Mouse (Mus musculus): ENCODE results near the gene Cstf3. TPM values are rescaled to one million over a fixed set of nuclear protein-coding genes. Genes with fewer than 3 reads are reported as not detected.

The Cstf3 gene
- 29.2 and 36.8 TPM in 2 replicates for polyA plus RNA-seq (2021; fragmentation: Nextera tagmentation)
- long read RNA-seq, experiment 1, transcript Cstf3-206 (2 exons, 644 nt), result minor isoform, 8 of 118 reads
- long read RNA-seq, experiment 1, transcript Cstf3-202 (3 exons, 2,589 nt), result minor isoform, 19 of 118 reads
- long read RNA-seq, experiment 1, transcript Cstf3-201 (21 exons, 2,817 nt), result major isoform, 73 of 118 reads
- long read RNA-seq, experiment 1, partial matches to known transcripts, result 5 of 118 reads
- long read RNA-seq, experiment 1, other reads (novel, unspliced or antisense), result 13 of 118 reads
- long read RNA-seq, experiment 2, transcript Cstf3-202 (3 exons, 2,589 nt), result major isoform, 29 of 41 reads
- long read RNA-seq, experiment 2, transcript Cstf3-201 (21 exons, 2,817 nt), result minor isoform, 6 of 41 reads
- long read RNA-seq, experiment 2, partial matches to known transcripts, result 2 of 41 reads
- long read RNA-seq, experiment 2, other reads (novel, unspliced or antisense), result 3 of 41 reads

DNA sequence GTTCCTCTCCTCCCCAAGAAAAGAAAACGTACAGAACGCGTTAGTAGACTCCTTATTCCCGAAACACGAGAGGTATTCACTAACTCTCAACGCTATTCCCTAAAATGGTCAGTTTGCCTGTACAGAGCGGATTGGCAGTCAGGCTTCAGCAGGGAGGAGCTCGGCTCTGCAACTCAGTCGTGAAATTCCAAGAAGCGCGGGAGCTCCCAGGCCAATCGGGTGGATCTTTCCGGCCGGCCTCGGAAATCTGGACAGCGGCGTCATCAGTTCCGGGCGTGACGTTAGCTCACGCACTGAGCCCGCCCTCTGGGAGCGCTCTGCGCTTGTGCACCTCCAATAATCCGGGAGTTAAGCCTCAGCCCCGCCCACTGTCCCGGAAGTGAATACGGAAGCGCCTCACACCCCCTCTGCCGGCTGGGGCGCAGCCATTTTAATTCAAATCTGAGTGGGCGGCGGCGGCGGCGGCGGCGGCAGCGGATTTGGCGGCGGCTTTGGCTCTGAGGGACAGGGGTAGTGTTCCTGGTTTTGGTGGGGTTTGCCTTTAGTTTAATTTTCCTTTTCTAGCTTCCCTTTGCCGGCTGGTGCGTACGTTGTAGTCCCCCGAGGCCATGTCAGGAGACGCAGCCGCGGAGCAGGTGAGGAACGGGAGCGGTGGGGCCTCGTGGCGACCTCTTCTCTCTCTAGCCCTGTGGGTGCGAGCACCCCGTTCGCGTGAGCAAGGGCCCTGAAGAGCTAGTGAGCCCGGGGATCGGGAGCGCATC is at the start of gene Cstf3:
Cstf3 (plus strand) TSS at position 456 of the 761 bp plus-strand sequence.

GRCm38 (mm10) chr2:104711585-104712485 is 121.5 kb downstream of the Cstf3 start, which contains the start of gene Tcp11l1:
Tcp11l1 (minus strand) TSS chr2:104712169.

Other genes starting within 250 kb of the Cstf3 start
- 20.4 and 27.1 TPM in 2 replicates for gene D430041D05Rik, start 179.5 kb upstream of the Cstf3 start, polyA plus RNA-seq (2021; fragmentation: Nextera tagmentation)
- gene Hipk3, start 96.1 kb upstream of the Cstf3 start, polyA plus RNA-seq (2021; fragmentation: Nextera tagmentation), result 19.9 and 22.8 TPM in 2 replicates
- 7.6 and 27.5 TPM in 2 replicates for gene Tcp11l1, start 121.6 kb downstream of the Cstf3 start, polyA plus RNA-seq (2021; fragmentation: Nextera tagmentation)
- not detected in 2 replicates for gene Pin1rt1, start 125.9 kb downstream of the Cstf3 start, polyA plus RNA-seq (2021; fragmentation: Nextera tagmentation)
- 1.2 and 1.3 TPM in 2 replicates for gene Depdc7, start 152.4 kb downstream of the Cstf3 start, polyA plus RNA-seq (2021; fragmentation: Nextera tagmentation)
- gene Qser1, start 226.2 kb downstream of the Cstf3 start, polyA plus RNA-seq (2021; fragmentation: Nextera tagmentation), result 0.67 and 0.84 TPM in 2 replicates

All from left cerebral cortex, adult 6 months (tissue).